Mouse (Mus musculus) cerebellum, adult (tissue): ENCODE results near the gene Meiob.

Experiments
- ATAC-seq: cut with Nextera tagmentation; 2 replicates; pipeline ENCODE4 v1.9.2; 2017; ENCODE audit warnings: mild to moderate bottlenecking, moderate library complexity, mixed read lengths; ENCODE audit not compliant: insufficient number of reproducible peaks, low FRiP score, low TSS enrichment

Gene Meiob

DNA sequence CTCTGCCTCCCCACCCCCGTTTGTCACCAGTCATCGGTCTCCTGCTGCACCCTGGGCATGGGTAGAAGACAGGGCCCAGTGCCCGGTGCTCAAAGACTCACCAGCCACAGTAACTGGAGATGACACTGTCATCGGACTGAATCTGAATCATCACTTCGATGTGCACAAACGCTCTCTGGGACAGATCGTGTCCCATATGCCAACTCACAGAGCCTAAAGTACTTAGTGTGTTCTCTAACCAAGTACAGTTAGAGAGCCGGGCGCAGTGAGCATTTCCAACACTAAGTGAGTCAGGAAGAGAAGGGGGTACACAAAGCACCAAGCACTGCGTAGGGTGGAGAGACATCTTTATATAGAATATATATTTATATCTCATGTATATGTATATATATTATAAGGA lies 63.8 kb downstream of the Meiob start:
- no peak for ATAC-seq

DNA sequence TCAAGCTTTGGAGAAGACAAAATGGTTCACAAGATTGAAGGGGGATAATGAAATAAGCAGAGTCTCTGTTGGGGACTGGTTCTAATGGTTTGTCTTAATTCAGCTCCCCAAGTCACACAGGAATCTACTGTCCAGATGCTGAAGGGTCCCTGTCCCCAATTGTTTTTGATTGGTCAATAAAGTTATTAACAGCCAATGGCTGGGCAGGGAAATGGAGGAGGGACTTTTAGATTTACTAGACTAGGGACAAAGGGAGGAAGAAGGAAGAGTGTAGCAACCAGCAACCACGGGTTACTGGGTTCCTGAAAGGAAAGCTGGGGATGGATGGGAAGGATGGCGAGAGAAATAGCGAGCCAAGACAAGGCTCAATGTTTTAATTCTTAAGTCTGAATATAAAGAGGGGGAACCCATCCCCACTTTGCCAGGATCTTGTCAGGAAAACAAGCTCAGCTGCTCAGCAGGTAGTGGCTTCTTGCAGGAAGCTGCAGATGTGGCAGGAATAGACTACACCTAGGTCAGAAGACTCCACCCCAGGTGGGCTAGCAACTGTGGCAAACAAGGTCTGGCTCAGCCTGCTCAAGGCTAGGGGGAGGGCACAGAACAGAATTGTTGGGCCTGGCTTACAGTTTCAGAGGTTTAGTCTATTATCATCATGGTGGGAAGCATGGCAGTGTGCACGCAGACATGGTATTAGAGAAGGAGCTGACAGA lies 69.8 kb downstream of the Meiob start:
- no peak for ATAC-seq

DNA sequence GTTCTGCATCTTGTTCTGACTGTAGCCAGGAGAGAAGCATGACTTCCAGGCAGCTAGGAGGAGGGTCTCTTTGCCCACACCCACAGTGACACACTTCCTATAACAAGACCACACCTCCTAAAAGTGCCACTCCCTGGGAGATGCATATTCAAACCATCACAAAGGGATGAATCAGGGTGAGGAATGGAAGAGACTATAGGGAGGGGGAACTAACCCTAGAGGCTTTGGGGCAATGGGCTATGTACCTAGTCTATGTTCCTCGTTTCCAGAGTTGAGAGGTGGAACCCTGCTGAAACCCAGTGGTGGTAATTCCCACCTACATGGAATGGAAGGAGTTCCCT lies 70.3 kb downstream of the Meiob start:
- ATAC-seq = no peak

- ATAC-seq = no peak
These were observed 70.9 kb downstream of the Meiob start for GRCm38 (mm10) chr17:24874989-24875388.

DNA sequence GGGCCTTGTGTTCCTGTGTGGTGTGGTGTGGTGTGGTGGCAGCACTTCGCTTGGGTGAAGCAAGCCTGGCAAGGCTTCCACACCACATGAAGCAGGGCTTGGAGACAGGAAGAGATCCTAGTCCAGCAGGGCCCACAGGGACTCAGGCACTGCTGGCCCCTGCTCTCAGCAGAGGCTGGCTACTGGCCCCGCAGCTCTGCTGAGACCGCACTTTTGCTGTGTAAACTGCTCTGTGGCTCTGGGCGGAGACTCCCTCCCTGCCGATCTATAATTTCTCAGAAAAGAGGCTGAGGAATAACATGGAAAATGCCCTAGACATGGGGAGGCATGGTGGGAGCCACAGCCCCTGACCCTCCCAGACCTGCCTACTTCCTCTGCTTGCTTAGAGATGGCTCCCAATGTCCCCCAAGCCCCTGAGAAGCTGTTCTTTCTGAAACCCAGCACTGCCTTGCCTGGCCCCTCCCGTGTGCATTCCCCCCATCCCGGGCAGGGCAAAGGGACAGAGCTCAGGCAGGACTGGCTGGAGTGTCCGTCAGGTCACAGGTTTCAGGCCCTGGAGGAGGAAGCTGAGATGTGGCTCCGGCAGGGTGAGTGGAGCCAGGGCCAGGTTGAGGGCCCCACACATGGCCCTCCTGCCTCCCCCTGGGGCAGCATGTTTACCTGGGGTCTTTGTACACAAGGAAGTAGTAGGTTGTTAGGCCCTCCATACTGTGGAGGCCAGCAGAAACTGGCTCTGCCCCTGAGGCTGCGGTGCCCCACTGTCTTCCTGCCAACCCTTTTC lies 73.4 kb downstream of the Meiob start:
- ATAC-seq = no peak

- ATAC-seq = no peak
These were observed 74.0 kb downstream of the Meiob start for GRCm38 (mm10) chr17:24878117-24878397.

DNA sequence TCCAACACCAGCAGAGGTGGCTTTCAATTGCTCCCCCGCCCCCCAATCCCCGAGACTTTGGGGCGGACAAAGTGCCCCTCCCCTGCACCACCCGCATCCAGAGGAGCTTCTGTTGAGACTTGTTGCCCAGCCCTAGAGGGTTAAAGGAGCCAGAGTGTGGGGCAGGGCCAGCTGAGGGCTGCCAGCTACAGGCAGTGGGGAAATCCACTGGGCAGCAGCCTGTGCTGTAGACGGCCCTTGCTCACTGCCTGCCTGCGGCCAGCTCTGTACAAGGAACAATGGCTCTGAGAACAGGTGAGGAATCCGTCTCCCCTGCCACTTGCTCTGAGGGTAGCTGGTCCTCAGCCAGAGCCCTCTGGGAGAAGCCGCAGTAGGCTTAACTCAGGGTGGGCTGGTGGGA lies 74.4 kb downstream of the Meiob start:
- ATAC-seq = no peak

GRCm38 (mm10) chr17:24881738-24882440 lies 77.8 kb downstream of the Meiob start:
- no peak for ATAC-seq

- ATAC-seq = no peak
These were observed 80.3 kb downstream of the Meiob start for GRCm38 (mm10) chr17:24884391-24884790.

- ATAC-seq = no peak
These were observed 81.5 kb downstream of the Meiob start for GRCm38 (mm10) chr17:24885356-24886133.

- ATAC-seq = peak; percentile 87
These were observed 82.2 kb downstream of the Meiob start, which contains the start of the genes Nubp2 and Spsb3 for GRCm38 (mm10) chr17:24886134-24886931. Gene Nubp2 (minus strand): TSS chr17:24886349. Gene Spsb3 (plus strand): TSS chr17:24886643.

DNA sequence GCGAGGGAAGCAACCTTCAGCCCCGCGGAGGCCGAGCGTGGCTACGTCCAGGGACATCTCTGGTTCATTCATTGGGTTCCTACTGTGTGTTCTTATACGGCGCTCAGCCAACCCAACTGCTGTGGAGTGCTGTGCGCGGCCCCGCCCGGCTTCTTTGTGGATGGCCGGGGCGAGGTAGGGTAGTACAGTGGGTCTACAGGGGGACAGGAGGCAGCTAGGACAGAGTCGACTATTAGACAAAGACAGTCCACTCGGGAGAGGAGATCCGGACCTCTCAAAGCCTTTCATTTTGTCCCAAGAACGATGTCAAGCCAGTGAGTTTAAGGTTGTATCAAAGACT lies 82.8 kb downstream of the Meiob start:
- ATAC-seq = 0 out of 2 replicates have a peak, but pooled peaks have one; percentile 43

- ATAC-seq = no peak
These were observed 83.4 kb downstream of the Meiob start for GRCm38 (mm10) chr17:24887291-24888080.

GRCm38 (mm10) chr17:24888862-24889261 lies 84.8 kb downstream of the Meiob start:
- no peak for ATAC-seq
